Mouse (Mus musculus) spleen, adult 10 weeks (tissue): Measurements from ENCODE around the gene H2-M1. TPM values are rescaled to one million over a fixed set of nuclear protein-coding genes. Genes with fewer than 3 reads are reported as not detected.

ENCODE experiments used
- polyA plus RNA-seq: library from polyadenylated mRNA; stranded (reverse); fragments of 350-450 nt; fragmentation: Illumina TruSeq; extraction: RNeasy Lipid Tissue Mini Kit (QIAGEN cat#74804); gene quantifications from one replicate; pipeline ENCODE4 v1.2.3, GENCODE M21; 2015; ENCODE audit warnings: low replicate concordance; ENCODE audit not compliant: insufficient read depth

Gene H2-M1
- polyA plus RNA-seq, result not detected

DNA sequence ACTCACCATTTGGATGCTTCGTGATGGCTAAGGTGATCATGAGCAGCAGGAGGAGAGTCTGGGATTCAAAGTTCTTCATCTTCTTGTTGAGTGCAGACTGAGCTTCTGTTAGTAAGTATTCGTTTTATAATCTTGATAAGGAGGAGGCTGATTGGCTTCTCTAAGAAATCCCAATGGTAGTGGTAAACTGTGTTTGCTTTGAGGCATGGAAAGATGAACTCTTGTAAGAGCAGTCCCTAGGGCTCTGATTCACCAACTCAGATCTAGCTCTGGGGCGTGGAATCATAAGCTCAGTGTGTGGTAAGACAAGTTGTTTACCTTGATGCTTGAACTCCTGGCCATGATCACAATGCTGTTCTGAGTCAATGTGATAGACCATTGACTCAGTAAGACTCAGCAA lies at the start of gene H2-M1:
TSS of gene H2-M1 (minus strand) at position 101 of the 400 bp plus-strand sequence.

DNA sequence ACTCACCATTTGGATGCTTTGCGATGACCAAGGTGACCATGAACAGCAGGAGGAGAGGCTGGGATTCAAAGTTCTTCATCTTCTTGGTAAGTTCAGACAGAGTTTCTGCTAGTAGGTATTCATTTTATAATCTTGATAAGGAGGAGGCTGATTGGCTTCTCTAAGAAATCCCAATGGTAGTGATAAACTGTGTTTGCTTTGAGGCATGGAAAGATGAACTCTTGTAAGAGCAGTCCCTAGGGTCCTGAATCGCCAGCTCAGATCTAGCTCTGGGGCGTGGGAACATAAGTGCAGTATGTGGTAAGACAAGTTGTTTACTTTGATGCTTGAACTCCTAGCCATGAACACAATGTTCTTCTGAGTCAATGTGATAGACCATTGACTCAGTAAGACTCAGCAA lies 29.5 kb downstream of the H2-M1 start, which contains the start of gene H2-M9:
TSS of gene H2-M9 (minus strand) at position 101 of the 400 bp plus-strand sequence.

Other genes with a start within 250 kb of the H2-M1 start
- not detected for gene H2-M10.4, start 209.9 kb downstream of the H2-M1 start, polyA plus RNA-seq
- not detected for gene H2-M11, start 125.1 kb downstream of the H2-M1 start, polyA plus RNA-seq
- not detected for gene H2-M9, start 29.6 kb downstream of the H2-M1 start, polyA plus RNA-seq
- gene H2-M10.5, start 100.7 kb upstream of the H2-M1 start, polyA plus RNA-seq, result not detected
- not detected for gene H2-M10.6, start 140.0 kb upstream of the H2-M1 start, polyA plus RNA-seq
- 152 TPM for gene Trim26, start 164.9 kb upstream of the H2-M1 start, polyA plus RNA-seq
- not detected for gene Trim15, start 195.0 kb upstream of the H2-M1 start, polyA plus RNA-seq
- gene Trim10, start 197.4 kb upstream of the H2-M1 start, polyA plus RNA-seq, result 35.2 TPM
- gene Trim40, start 217.9 kb upstream of the H2-M1 start, polyA plus RNA-seq, result 0.21 TPM
- not detected for gene Trim31, start 225.9 kb upstream of the H2-M1 start, polyA plus RNA-seq